Mouse (Mus musculus) layer of hippocampus, adult 9-11 months (tissue): ENCODE data around the gene Fkbp5.

Experiments used
- DNase-seq: peaks from one replicate; pipeline ENCODE4 v3.0.0; 2022

Fkbp5 gene

DNA sequence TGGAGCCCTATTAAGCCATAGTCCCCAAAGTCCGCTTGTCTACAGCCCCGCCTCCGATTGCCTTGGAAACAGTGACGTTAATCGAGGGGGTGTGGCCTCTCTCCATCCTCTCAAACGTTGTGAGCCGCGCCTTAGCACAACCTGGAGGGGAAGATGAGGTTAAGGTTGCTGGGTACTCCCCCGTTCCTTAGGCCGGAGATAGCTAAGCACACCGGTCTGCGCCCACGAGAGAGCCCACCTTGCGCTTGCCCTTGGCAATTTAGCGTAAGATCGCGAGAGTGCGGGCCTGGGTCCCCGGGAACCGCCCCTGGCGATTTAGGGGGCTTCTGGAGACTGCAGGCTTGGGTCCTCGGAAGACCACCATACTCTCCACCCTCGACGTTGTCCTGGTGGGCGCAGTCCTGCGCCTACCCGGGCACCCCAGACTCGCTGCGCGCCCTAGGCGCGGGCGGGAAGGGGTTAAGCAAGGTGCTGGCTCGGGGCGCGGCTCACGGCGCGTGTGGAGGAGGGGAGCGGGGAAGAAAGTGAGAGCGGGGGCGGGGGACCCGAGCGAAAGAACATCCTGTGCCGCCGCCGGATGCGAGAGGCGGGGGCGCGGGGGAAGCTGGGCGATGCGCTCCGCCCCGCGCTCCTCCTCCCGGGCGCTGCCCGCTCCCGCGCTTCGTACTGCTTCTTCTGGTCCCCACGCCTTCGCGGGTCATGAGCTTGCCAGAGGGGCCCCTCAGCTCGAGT, 5.5 kb upstream of the Fkbp5 start:
- DNase-seq, result peak; percentile 94

- DNase-seq, result no peak
Observed at GRCm38 (mm10) chr17:28521920-28522319, 4.6 kb upstream of the Fkbp5 start.

DNA sequence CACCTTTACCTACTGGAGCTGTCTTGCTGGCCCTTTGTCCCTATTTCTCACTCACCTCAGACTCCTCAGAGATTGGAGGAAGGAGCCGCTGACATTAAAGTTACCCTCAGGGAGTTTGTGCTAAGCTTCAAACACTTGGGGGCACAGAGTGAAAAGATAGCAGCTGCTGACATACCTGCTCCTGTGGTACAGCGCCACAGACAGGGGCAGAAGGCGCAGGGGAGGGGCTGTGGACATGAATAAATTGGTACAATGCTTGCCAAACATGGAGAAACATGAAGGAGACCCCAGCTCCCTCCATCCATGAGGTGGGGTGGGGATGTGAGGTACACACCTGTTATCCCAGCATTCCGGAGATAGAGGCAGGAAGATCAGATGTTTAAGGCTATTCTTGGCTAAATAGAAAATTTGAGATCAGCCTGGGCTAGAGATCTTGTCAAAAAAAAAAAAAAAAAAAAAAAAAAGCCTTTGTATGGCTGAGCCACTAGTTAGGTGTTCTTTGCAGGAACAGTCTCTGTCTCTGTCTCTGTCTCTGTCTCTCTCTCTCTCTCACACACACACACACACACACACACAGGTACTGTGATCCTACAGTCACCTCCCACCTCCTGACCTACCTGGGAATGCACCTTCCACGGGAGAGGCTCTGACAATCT, 3.9 kb upstream of the Fkbp5 start:
- no peak for DNase-seq

- no peak for DNase-seq
Observed at GRCm38 (mm10) chr17:28520561-28520960, 3.2 kb upstream of the Fkbp5 start.

DNA sequence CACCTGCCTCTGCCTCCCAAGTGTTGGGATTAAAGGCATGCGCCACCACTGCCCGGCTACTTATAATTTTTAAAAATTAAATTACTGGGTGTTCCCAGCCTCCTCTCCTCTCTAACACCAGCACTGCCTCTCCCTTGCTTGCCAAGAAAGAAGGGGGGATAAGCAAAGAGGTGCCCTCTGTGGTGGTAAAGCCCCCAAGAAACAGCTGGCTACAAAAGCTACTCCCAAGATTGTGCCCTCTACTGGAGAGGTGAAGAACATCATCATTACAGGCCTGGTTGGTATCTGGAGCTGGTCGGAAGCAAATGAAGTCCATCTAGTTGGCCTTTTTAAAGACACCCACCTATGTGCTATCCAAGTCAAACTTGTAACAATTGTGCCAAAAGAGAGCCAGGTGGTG, 2.5 kb upstream of the Fkbp5 start:
- DNase-seq, result no peak

DNA sequence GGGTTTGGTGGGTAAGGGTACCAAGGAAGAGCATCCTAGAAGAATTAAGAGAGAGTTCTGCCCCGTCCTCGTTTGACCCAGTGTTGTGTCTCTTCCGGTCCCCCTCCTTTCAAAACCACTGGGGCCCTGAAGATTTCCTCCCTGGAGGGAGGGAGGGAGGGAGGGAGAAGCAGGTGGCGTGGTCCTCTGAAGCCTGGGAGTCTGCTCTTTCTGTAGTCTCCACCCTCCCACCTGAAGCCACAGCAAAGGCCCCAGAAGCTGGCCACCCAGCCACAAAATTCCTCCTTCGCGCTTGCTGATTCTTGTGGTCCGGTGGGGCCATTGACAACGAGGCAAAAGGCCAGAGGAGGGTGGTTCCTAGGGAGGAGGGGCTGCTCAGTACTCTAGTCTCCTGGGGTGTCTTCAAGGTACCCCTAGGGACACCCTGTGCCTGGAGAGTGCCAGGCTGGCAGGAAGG, 1.3 kb upstream of the Fkbp5 start:
- no peak for DNase-seq

DNA sequence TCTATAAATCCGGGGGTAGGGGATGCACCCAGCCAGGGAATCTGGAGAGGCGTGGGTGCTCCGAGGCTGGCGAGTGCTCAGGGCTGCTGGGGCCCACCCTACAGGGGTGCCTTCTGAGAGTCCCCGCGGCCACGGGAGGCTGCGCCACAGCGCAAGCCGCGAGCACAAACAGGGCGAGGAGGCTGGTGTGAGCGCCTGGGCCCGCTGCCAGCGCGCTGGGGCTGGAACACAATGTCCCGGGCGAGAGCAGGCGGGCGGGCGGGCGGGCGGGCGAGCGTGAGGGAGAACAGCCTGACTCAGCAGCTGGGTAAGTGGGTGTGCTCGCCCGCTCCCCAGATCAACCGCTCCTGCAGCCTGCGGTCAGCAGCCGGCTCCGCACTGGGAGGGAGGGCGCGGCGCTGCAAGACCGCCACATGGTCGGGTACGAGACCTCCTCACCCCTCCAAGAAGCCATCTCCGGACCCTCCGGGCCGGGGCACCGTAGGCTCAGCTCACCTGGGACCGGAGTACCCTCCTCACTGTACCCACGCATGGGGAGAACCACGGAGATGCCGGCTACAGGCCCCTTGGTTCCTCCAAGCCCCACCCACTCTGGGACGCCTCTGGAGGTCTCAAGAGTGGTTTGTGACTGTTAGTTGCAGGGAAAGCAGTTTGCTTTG, 758 bp upstream of the Fkbp5 start:
- peak; percentile 92 for DNase-seq

DNA sequence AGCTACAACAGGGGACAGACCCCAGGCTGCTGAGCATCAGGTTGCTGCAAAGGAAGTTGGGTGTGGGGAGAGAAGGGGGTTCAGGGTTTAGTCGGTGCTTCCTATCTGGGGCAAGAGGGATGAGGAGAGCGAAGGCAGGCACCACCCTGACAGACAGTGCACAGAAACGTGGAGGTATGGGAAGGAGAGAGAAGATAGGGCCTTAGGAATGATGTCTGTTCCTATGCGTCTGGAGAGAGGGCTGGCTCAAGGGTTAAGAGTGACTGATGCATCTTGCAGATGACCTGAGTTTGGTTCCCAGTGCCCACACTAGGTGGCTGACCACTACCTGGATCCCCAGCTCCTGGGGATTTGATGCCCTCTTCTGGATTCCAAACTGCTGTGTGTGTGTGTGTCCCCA, 446 bp downstream of the Fkbp5 start:
- DNase-seq, result no peak

- no peak for DNase-seq
Observed at GRCm38 (mm10) chr17:28515431-28516341, 1.6 kb downstream of the Fkbp5 start.

DNA sequence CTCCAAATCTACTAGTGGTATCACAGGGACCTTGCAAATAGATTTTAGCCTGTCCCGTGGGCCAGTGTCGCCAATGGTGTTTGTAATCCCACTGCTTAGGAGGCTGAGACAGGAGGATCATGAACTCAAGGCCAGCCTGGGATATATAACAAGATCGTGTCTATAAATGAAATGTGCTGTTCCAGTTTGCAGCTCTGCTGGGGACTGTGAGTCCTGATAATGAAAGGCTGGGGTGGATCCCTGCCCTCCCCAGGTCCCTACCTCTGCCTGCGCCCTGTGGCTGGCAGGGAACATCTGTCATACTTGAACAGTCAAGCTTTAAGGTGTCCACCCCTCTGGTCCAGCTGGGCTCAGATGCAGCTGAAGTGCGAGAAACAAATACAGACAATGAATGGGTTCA, 2.8 kb downstream of the Fkbp5 start:
- no peak for DNase-seq

- no peak for DNase-seq
Observed at GRCm38 (mm10) chr17:28513844-28514243, 3.5 kb downstream of the Fkbp5 start.

DNA sequence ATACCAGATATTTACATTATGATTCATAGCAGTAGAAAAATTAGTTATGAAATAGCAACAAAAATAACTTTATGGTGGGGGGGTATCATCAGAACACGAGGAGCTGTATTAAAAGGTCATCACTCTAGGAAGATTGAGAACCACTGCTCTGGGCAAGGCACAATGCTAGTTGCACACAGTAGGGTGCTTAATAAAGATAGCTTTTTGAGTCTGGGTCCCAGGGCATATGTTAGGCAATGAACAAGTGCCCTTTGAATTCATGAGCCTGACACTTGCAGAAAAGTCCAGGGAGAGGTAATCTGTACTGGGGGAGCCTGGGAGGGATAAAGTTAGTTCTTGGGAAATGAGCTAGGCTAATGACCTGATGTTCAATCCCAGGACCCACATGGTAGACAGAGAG, 4.0 kb downstream of the Fkbp5 start:
- no peak for DNase-seq

- DNase-seq, result no peak
Observed at GRCm38 (mm10) chr17:28512696-28513095, 4.6 kb downstream of the Fkbp5 start.

- no peak for DNase-seq
Observed at GRCm38 (mm10) chr17:28511616-28512541, 5.4 kb downstream of the Fkbp5 start.

DNA sequence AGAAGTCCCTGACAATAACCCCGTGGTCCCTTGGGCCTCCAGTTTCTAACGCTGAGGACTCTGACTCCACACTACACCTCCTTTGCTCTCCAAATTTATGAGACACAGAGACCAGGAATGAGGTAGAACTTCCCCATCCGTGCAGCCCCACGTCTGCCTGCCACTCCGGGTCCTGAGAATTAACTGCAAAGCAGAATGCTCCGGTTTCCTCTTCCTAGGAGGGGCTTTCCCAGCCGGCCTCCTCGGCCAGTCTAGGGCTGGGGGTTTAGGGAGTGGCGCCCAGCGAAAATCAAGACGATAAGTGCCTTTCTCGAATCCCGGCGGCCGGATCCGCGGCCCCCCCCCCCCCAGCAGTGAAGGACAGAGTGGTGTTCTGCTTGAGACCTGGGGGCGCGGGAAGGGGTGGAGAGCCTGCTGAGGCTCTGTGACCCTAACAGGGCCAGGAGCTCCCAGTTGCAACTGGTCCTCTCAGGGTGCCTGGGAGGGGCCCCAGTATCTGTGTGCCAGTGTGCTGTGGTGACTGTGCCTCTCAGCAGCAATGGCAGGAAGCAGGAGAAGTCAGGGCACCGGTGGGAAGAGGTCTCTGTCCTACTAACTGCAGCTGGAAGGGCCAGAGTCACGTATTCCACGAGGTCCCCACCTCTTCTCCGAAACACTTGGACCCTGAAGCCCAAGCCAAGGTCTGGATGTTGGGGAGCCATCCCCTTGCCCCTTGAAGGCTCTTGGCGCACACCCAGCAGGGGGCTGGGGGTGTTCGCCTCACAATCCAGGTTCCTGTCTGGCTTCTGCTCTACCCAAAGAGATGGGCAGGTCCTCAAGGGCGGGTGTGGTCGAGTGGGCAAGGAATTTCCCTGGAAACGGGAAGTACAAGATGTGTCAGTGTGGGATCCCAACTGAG, 6.6 kb downstream of the Fkbp5 start:
- DNase-seq, result no peak

GRCm38 (mm10) chr17:28507496-28507895, 9.8 kb downstream of the Fkbp5 start:
- DNase-seq, result no peak

DNA sequence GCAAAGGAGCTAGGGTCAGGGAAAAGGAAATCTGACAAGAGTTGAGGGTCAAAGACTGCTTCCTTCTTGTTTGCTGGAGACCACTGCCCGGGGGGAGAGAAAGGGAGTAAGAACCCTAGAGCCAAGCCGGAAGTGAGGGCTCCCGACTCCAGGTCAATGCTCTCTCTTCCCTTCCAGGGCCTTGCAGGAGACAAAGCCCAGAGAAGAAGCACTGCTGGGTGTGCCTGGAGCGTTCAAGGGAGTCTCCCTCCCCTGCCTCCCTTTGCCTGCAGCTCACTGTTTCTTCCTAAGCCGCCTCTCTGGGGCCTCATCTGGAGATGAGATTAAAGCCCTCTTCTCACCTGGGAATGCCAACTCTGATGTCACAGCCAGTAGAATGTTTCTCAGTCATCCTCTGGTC, 10.4 kb downstream of the Fkbp5 start:
- no peak for DNase-seq

- no peak for DNase-seq
Observed at GRCm38 (mm10) chr17:28505591-28505990, 11.7 kb downstream of the Fkbp5 start.

- no peak for DNase-seq
Observed at GRCm38 (mm10) chr17:28504182-28504581, 13.1 kb downstream of the Fkbp5 start.

- no peak for DNase-seq
Observed at GRCm38 (mm10) chr17:28502196-28502821, 15.0 kb downstream of the Fkbp5 start.
